Mouse (Mus musculus): Measurements from ENCODE around the gene Tpp1. TPM values are rescaled to one million over a fixed set of nuclear protein-coding genes. Genes with fewer than 3 reads are reported as not detected.
A peak's percentile ranks its signal among the peaks of the same experiment; 100 is the strongest.

Gene Tpp1
- polyA plus RNA-seq, 1 experiment from 2014 or later: 65.8 TPM

- 87% methylated on average over 6 of the region's 6 CpGs for WGBS (ENCODE audit: insufficient replicate concordance)
- Histone ChIP-seq H3K36me3 (replicated peaks; ENCODE audit: insufficient read depth, low read length) (peaks cover 26% of the 10 kb centered on the region), H3K27me3 (ENCODE audit: insufficient read depth, low read length) (no peaks in the 10 kb centered on the region), H3K9me3 (ENCODE audit: low read length) (no peaks in the 10 kb centered on the region), H3K4me3 (ENCODE audit: low read depth, low read length) (no peak overlapping the region), H3K4me2 (ENCODE audit: low read depth, low read length) (no peak overlapping the region), H3K4me1 (ENCODE audit: insufficient read depth) (peaks cover 29% of the 10 kb centered on the region), H3K27ac (ENCODE audit: low read depth) (no peak overlapping the region), H3K9ac (replicated peaks) (no peak overlapping the region)
- ATAC-seq (no peak), DNase-seq (no peak)
- TF ChIP-seq EP300 (IDR thresholded peaks at IDR 0.05; ENCODE audit: low read depth) (no peak), CTCF (IDR thresholded peaks at IDR 0.05; ENCODE audit: low read depth) (no peak)
These were observed 11.2 kb downstream of the Tpp1 start for GRCm38 (mm10) chr7:105740851-105741250.

GRCm38 (mm10) chr7:105740089-105740795, 11.8 kb downstream of the Tpp1 start:
- H3K4me3 ChIP-seq (ENCODE audit: low read depth, low read length): no peak overlapping the region
- no peak overlapping the region for H3K4me2 ChIP-seq (ENCODE audit: low read depth, low read length)
- H3K27ac ChIP-seq (ENCODE audit: low read depth): no peak overlapping the region
- no peak overlapping the region for H3K9ac ChIP-seq (replicated peaks)
- no peak for DNase-seq
- TF ChIP-seq CTCF (IDR thresholded peaks at IDR 0.05; ENCODE audit: low read depth) (no peak), EP300 (IDR thresholded peaks at IDR 0.05; ENCODE audit: low read depth) (no peak)
- peaks cover 26% of the 10 kb centered on the region for H3K36me3 ChIP-seq (replicated peaks; ENCODE audit: insufficient read depth, low read length)
- WGBS (ENCODE audit: insufficient replicate concordance): 92% methylated on average over 13 of the region's 13 CpGs
- H3K4me1 ChIP-seq (ENCODE audit: insufficient read depth): peaks cover 29% of the 10 kb centered on the region
- no peak for ATAC-seq
- H3K27me3 ChIP-seq (ENCODE audit: insufficient read depth, low read length): no peaks in the 10 kb centered on the region
- no peaks in the 10 kb centered on the region for H3K9me3 ChIP-seq (ENCODE audit: low read length)

- Histone ChIP-seq H3K27ac (ENCODE audit: low read depth) (peak overlapping the region; percentile 64), H3K9ac (replicated peaks) (0 out of 2 replicates have a peak overlapping the region, but pooled peaks have one; percentile 2), H3K36me3 (replicated peaks; ENCODE audit: insufficient read depth, low read length) (peaks cover 36% of the 10 kb centered on the region), H3K9me3 (ENCODE audit: low read length) (no peaks in the 10 kb centered on the region), H3K27me3 (ENCODE audit: insufficient read depth, low read length) (no peaks in the 10 kb centered on the region), H3K4me3 (ENCODE audit: low read depth, low read length) (peak overlapping the region; percentile 2; the same call in 1 of the 2 replicates), H3K4me2 (ENCODE audit: low read depth, low read length) (peak overlapping the region; percentile 98), H3K4me1 (ENCODE audit: insufficient read depth) (peaks cover 29% of the 10 kb centered on the region)
- WGBS (ENCODE audit: insufficient replicate concordance): 43% methylated on average over 3 of the region's 3 CpGs
- DNase-seq (peak; percentile 59), ATAC-seq (no peak)
- TF ChIP-seq CTCF (IDR thresholded peaks at IDR 0.05; ENCODE audit: low read depth) (no peak), EP300 (IDR thresholded peaks at IDR 0.05; ENCODE audit: low read depth) (peak; percentile 27; the same call in 1 of the 2 replicates)
These were observed 13.1 kb downstream of the Tpp1 start for GRCm38 (mm10) chr7:105738948-105739347.

- Histone ChIP-seq H3K9ac (replicated peaks) (peak overlapping the region; percentile 2; the same call in 1 of the 2 replicates), H3K27me3 (ENCODE audit: insufficient read depth, low read length) (no peaks in the 10 kb centered on the region), H3K4me1 (ENCODE audit: insufficient read depth) (peaks cover 27% of the 10 kb centered on the region), H3K27ac (ENCODE audit: low read depth) (peak overlapping the region; percentile 97; the same call in 1 of the 2 replicates), H3K4me2 (ENCODE audit: low read depth, low read length) (peak overlapping the region; percentile 98), H3K9me3 (ENCODE audit: low read length) (no peaks in the 10 kb centered on the region), H3K4me3 (ENCODE audit: low read depth, low read length) (peak overlapping the region; percentile 94), H3K36me3 (replicated peaks; ENCODE audit: insufficient read depth, low read length) (peaks cover 43% of the 10 kb centered on the region)
- 52% methylated on average over 2 of the region's 2 CpGs for WGBS (ENCODE audit: insufficient replicate concordance)
- DNase-seq: no peak
- TF ChIP-seq EP300 (IDR thresholded peaks at IDR 0.05; ENCODE audit: low read depth) (no peak), CTCF (IDR thresholded peaks at IDR 0.05; ENCODE audit: low read depth) (no peak)
- ATAC-seq: no peak
These were observed 13.7 kb downstream of the Tpp1 start for GRCm38 (mm10) chr7:105738286-105738685.

GRCm38 (mm10) chr7:105737648-105738047, 14.4 kb downstream of the Tpp1 start:
- H3K9me3 ChIP-seq (ENCODE audit: low read length): no peaks in the 10 kb centered on the region
- no peaks in the 10 kb centered on the region for H3K27me3 ChIP-seq (ENCODE audit: insufficient read depth, low read length)
- WGBS (ENCODE audit: insufficient replicate concordance): 25% methylated on average over 3 of the region's 3 CpGs
- H3K4me3 ChIP-seq (ENCODE audit: low read depth, low read length): peak overlapping the region; percentile 94
- H3K36me3 ChIP-seq (replicated peaks; ENCODE audit: insufficient read depth, low read length): peaks cover 49% of the 10 kb centered on the region
- H3K4me2 ChIP-seq (ENCODE audit: low read depth, low read length): peak overlapping the region; percentile 98
- no peak for TF ChIP-seq CTCF (IDR thresholded peaks at IDR 0.05; ENCODE audit: low read depth)
- no peak for TF ChIP-seq EP300 (IDR thresholded peaks at IDR 0.05; ENCODE audit: low read depth)
- H3K27ac ChIP-seq (ENCODE audit: low read depth): peak overlapping the region; percentile 97
- H3K9ac ChIP-seq (replicated peaks): peak overlapping the region; percentile 96
- H3K4me1 ChIP-seq (ENCODE audit: insufficient read depth): peaks cover 22% of the 10 kb centered on the region
- DNase-seq (no peak), ATAC-seq (no peak)

- Histone ChIP-seq H3K27ac (ENCODE audit: low read depth) (peak within 1 kb of the TSS; percentile 97), H3K4me2 (ENCODE audit: low read depth, low read length) (peak within 1 kb of the TSS; percentile 98), H3K9me3 (ENCODE audit: low read length) (no peaks in the 10 kb centered on the region), H3K4me1 (ENCODE audit: insufficient read depth) (peaks cover 22% of the 10 kb centered on the region), H3K9ac (replicated peaks) (peak within 1 kb of the TSS; percentile 96), H3K36me3 (replicated peaks; ENCODE audit: insufficient read depth, low read length) (peaks cover 49% of the 10 kb centered on the region), H3K27me3 (ENCODE audit: insufficient read depth, low read length) (no peaks in the 10 kb centered on the region), H3K4me3 (ENCODE audit: low read depth, low read length) (peak within 1 kb of the TSS; percentile 94)
- under 1% methylated on average over 30 of the region's 30 CpGs for WGBS (ENCODE audit: insufficient replicate concordance)
- DNase-seq: peak; percentile 55
- TF ChIP-seq CTCF (IDR thresholded peaks at IDR 0.05; ENCODE audit: low read depth) (no peak), EP300 (IDR thresholded peaks at IDR 0.05; ENCODE audit: low read depth) (no peak)
- ATAC-seq: peak; percentile 25
These were observed 15.0 kb downstream of the Tpp1 start, which contains the start of gene Rrp8 for GRCm38 (mm10) chr7:105736911-105737521. TSS of gene Rrp8 (minus strand) at chr7:105737385.

Data from liver, postnatal 0 days (tissue).